Mouse (Mus musculus) myocyte (in vitro differentiated cells): ENCODE data around the gene Pde7b.

Experiments used
- E2F4 ChIP-seq: IDR thresholded peaks from one replicate; pipeline ENCODE4 v1.6.1; 2011; ENCODE audit warnings: mild to moderate bottlenecking, control low read depth, moderate library complexity; ENCODE audit not compliant: insufficient read depth
- MYOD1 ChIP-seq, 3 experiments: IDR thresholded peaks; one replicate each; pipeline ENCODE4 v1.6.1; 2011; ENCODE audit warnings: control low read depth in 2 of 3, low read depth in 2 of 3, mild to moderate bottlenecking in 2 of 3, moderate library complexity in 1 of 3; ENCODE audit not compliant: insufficient read length in 2 of 3, control insufficient read depth in 1 of 3
- MYOG ChIP-seq, 3 experiments: IDR thresholded peaks; one replicate each; pipeline ENCODE4 v1.6.1; 2011; ENCODE audit warnings: control low read depth in 2 of 3, low read depth in 2 of 3, mild to moderate bottlenecking in 2 of 3; ENCODE audit not compliant: insufficient read length in 2 of 3, control insufficient read depth in 1 of 3, insufficient read depth in 1 of 3
- POLR2A ChIP-seq: IDR thresholded peaks from one replicate; pipeline ENCODE4 v1.6.1; 2011; ENCODE audit warnings: low read depth, mild to moderate bottlenecking, control low read depth, moderate library complexity; ENCODE audit not compliant: insufficient read length
- TCF12 ChIP-seq: IDR thresholded peaks from one replicate; pipeline ENCODE4 v1.6.1; 2011; ENCODE audit warnings: mild to moderate bottlenecking, control low read depth; ENCODE audit not compliant: poor library complexity, insufficient read depth, severe bottlenecking
- TCF3 ChIP-seq: IDR thresholded peaks from one replicate; pipeline ENCODE4 v1.6.1; 2011; ENCODE audit warnings: low read depth, control low read depth; ENCODE audit not compliant: insufficient read length
- USF1 ChIP-seq: IDR thresholded peaks from one replicate; pipeline ENCODE4 v1.6.1; 2011; ENCODE audit warnings: low read depth, mild to moderate bottlenecking, control low read depth, moderate library complexity

GRCm38 (mm10) chr10:20606007-20606406 lies 118.9 kb downstream of the Pde7b start:
- TF ChIP-seq MYOG (IDR thresholded peaks at IDR 0.05; ENCODE audit: control insufficient read depth in 1 of 3, insufficient read depth in 1 of 3, insufficient read length in 2 of 3, low read depth in 2 of 3): no peak
- TF ChIP-seq POLR2A: no peak
- TF ChIP-seq TCF12: no peak
- no peak for TF ChIP-seq E2F4
- TF ChIP-seq TCF3: no peak
- TF ChIP-seq MYOD1 (IDR thresholded peaks at IDR 0.05; ENCODE audit: control insufficient read depth in 1 of 3, insufficient read length in 2 of 3, low read depth in 2 of 3): no peak
- no peak for TF ChIP-seq USF1
